Mouse (Mus musculus) ovary, postnatal 36 days (tissue): ENCODE measurements around the gene Kif24.

Experiments
- DNase-seq: peaks from one replicate; pipeline ENCODE4 v3.0.0; 2022; ENCODE audit warnings: low spot score, mixed read lengths

Gene Kif24

DNA sequence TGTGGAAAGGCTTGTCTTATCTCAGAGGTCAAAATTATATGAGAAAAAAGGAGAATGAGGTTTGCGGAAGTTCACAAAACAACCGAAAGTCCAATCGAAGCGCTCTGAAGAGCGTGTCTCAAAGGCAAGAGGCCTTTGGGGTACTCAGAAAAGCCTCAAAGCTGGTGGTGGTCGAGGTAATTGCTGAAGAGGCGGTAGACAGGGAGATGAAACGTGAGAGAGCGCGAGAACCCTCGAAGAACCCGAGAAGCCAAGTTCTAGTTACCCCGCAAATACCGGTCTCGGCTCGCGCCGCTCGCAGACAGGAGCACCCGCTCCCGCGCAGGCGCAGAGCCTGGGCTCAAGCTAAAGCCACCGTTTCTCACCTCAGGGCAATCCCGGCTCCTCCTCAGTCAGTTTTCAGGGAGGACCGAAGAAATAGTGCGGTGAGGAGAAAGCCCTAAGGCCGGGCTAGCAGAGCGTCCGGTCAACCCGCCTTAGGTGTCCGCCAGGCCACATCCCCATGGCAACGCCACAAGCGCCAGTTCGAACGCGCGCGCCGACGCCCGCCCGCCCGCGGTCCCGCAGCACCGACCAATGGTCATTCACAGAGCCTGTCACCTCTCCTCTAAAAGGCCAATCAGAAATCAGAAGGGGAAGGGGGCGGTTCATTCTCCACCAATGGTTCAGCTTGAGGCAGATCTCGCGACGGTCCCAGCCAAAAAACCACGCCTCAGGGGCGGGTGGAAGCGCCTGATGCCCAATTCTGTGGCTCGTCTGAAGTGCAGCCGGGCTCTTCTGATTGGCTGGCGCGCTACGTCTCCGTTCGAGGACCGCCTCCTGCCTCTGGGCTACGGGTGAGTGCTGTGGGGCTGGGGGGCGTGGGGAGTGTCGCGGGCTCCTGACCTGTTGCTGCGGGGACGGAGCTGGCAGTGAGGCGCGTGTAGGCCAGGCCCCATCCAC lies at the start of gene Kif24, which contains the start of gene Nudt2:
Gene Kif24, minus strand, starts transcription at position 543 of the 942 bp plus-strand sequence.
Gene Nudt2, plus strand, starts transcription at position 807 of the 942 bp plus-strand sequence.
- peak; percentile 95 for DNase-seq

DNA sequence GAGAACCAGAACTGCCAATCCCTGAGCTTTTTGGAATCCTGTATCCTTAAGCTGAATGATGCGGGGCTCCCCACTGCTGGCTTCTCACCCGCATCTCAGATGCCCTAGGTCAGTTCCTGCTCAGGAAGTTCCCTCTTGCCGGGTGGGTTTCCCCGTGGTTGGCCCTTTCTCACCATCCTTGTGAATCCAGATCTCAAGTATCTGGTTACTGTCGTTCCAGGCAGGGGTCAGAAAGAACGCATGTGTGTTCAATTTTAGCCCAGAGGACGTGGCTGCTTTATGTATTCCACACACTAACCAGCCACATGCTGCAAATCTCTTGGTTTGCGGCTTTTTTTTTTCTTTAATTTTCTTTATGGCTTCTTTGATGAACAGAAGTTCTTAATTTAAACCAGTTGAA lies 49.0 kb upstream of the Kif24 start:
- no peak for DNase-seq

DNA sequence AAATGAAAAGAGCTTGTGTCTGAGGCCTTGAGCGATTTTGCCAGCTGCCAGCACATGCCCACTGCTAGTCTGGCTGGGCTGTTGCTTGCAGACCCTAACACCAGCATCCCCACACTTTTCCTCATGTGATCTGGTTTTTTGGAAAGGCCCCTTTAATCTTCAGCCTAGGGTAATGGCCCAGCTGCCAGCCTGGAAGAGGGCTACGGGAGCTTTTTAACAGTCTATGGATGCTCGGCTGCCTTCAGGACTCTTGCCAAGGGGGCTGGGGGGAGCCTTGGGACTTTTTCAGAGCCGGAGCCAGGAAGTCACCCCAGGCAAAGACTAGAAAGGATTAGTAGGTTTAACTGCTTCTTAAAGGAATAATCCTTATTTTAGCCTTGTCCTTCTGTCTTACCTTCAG lies 48.6 kb upstream of the Kif24 start:
- no peak for DNase-seq

DNA sequence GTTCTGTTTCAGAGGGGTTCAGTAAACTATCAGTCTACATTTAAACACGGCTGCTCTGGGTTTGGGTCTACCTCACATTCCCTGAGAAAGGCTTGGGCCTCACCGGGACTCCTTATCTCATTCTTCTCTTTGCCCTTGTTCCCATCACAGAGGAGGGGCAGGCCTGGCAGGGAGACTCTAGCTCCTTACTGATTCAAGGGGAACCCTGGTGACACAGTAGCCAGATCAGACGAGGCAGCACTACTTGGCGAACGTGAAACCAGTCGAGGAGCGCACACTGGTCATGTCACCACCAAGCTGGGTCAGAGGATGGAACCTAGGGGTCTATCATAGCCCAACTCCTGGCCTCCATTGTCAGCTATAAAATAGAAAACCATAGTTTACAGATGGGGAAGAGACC lies 43.3 kb upstream of the Kif24 start:
- DNase-seq, result no peak

DNA sequence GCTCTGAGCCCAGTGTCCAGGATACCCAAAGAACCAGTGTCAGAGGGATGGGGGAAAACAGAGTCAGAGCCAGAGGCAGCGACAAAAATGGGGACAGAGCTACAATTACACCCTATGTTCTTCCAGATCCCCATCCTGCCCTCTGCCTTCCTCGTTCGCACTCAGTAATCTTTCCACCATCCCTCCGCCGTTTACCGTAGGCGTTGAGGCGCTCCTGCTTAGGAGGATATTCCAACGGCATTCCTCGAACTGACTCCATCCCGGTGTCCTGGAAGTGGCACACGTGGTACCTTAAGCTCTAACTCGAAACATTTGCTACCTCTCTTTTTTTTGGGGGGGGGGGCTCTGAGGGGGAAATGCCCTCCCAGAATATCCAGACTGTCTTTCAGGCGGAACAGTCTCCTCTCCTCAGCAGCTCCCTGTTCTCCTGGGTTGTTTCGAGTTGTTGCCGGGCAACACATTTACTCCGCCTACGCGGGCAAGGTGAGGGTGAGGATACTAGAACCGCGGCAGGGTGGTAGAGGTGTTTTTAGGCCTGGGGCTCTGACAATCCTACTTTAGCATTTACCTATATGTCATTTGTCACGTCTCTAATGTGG lies 42.7 kb upstream of the Kif24 start:
- DNase-seq, result no peak

DNA sequence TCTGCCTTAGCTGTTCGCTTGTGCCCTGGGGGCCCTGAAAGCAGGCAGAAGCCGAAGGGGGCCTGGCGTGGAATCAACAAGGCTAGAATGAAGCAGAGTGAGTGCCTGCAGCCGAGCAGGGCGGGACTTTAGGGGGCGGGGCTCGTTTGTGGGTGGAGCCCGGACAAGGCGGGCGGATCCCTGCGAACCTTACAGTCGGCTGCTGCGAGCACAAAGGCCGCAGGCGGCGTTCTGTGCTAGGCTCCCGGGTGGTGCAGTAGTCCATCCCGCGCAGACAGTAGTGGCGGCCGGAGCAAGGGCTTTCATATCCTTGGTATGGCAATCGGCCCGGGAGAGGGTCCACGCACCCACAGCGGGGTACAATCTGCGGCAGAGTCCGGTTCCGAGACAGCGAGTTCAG lies 42.2 kb upstream of the Kif24 start:
- DNase-seq, result peak; percentile 87

DNA sequence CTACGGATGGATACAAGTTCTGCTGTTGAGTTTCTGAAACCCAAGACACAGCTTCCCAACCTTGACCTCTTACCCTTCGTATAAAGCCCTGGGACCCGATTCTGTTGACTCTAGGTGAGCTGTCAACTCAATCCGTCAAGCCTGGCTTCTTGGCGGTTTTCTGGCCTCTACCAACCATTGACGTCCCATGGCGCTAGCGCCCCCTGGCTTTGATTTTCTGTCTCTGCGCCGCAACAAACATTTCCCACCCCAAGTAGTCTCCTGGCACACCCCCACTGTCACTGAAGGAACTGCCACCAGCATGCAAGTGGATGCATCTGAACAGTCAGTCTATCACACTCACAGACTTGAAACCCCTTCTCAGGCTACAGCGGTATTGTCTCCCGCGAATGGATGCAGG lies 41.5 kb upstream of the Kif24 start:
- DNase-seq, result peak; percentile 54

DNA sequence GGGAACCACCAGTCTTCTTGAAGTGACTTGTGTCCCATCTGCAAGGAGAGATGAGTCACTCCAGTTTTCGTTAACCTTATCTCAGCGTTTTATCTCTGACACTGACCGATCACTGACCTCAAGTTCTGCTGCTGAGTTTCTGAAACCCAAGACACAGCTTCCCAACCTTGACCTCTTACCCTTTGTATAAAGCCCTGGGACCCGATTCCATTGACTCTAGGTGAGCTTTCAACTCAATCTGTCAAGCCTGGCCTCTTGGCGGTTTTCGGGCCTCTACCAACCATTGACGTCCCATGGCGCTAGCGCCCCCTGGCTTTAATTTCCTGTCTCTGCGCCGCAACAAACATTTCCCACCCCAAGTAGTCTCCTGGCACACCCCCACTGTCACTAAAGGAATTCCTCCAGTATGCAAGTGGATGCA lies 40.5 kb upstream of the Kif24 start:
- no peak for DNase-seq

DNA sequence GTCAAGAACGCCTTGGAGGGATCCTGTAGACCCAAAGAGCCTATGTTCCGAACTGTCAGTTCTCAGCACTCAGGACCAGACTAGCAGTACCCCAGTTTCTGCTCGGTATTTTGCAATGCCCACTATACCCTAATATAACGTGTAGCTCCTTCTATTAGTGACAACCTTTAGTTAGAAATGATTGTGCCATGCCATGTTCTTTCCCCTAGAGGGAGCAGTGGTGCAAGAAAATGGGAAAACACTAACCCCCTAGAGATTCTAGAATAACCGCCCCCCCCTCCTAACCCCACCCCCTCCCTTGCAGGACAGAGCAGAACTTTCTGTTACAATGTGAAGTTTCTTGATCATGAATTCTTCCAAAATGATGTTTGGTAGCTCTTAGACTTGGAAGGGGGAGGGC lies 39.6 kb upstream of the Kif24 start:
- no peak for DNase-seq

DNA sequence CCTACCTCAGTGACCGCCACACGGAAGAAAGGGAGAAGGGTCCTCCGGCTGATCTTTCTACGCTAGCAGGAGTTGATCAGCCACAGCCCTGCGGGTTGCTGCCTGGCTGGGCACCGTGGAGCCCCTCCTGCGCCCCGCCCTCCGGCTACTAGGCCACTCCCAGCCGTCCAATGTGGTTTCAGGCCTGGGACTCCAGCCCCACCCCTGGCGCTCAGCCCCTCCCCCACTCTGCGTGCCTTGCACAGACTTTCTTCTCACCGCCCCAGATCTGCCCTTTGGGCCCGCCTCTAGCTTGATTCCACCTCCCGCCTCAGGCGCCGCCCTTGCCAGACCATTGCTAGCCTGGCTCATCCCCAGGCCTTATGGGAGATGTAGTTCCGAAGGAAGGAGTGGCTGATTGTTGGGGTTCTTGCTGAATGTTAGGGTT lies 38.3 kb upstream of the Kif24 start, which contains the start of gene AI464131:
Gene AI464131, minus strand, starts transcription at position 91 of the 427 bp plus-strand sequence.
- peak; percentile 97 for DNase-seq

DNA sequence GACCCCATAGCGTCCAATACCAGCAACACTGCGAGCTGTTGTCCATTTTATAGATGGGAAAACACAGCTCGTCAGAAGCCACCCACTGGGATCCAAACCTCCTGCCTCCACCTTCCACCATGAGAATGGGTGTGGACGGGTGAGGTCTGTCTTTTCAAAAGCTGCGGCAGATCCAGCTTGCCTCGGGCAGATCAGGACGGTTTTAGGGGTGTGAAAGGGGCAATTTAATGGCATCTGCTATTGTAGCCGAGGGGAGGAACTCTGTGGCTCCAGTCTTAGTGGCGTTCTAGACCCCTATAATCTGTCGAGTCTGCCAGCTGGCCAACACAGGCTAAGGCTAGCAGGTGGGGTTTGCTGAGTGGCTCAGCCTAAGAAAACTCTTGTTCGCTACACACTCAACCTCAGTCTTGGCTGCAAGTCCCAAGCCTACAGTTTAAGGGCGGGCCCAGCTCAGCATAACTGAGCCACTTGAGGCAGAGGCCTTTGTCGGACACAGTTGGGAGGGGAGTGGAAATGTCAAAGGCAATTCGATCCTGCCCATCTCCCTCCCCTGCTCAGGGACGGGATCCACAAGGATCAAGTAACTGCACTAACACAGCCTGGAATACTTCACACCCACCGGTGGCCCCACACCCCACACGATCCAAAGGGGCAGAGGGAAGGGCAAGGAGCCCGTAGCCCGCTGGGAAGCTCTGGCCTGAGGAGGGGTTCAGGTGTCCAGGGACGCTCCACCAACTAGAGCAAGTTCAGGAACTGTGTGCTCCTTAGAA lies 37.7 kb upstream of the Kif24 start:
- DNase-seq, result no peak

DNA sequence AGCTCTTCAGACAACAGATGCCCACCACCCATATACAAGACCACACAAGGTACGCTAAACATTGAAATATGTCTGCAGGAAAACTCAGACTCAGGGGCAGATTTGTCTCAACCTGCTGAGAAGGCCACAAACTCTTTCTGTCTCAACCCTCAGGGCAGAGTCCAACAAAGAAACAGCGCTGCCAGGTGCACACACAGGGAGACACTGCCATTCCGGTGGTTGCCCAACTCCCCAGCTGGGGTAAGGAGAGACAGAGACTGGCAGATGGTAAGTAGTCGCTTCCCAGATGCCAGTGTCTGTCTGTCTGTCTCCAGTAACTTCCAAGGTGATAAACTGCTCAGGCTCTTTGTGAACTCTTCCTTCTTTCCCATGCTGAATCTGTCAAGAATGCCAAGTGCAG lies 36.1 kb upstream of the Kif24 start:
- no peak for DNase-seq

DNA sequence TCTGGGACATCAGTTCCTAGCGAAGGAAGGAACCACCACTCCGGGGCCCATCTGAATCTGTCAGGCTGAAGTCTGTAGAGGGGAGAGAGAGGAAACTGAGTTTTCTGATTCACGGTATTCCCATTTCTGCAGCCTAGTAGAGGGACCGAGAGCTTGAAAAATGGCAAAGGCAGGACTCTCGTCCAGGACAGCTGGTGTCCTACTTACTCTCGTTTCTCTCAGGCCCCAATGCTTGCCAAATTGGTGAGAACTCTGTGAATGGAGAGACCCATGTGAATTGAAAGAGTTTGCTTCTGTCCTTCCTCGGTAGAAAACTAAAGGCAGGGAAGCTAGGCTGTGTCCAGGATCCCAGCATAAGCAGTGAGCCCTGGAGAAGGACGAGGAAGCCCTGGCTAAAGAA lies 34.9 kb upstream of the Kif24 start:
- no peak for DNase-seq

DNA sequence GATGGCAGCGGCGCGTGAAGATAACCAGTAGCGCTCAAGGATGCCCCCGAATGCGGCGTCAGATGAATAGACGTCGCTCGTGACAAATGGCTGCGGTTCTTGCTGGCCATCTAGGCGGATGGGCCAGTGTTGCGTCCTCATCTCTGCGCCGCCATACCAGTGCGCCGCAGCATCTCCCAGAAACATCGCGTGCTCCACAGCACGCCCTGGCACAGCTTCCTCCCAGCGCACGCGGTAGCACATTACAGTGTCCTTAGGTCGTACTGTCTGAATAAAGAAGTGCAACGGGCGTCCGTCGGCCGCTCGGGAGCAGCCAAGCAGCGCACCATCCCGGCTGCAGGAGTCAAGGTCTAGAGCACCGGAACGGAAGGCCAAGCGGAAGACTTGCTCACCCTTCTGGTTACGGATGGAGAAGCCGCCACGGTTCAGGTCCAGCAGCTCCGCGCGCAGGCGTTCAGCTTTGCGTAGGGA lies 34.3 kb upstream of the Kif24 start:
- DNase-seq, result no peak

DNA sequence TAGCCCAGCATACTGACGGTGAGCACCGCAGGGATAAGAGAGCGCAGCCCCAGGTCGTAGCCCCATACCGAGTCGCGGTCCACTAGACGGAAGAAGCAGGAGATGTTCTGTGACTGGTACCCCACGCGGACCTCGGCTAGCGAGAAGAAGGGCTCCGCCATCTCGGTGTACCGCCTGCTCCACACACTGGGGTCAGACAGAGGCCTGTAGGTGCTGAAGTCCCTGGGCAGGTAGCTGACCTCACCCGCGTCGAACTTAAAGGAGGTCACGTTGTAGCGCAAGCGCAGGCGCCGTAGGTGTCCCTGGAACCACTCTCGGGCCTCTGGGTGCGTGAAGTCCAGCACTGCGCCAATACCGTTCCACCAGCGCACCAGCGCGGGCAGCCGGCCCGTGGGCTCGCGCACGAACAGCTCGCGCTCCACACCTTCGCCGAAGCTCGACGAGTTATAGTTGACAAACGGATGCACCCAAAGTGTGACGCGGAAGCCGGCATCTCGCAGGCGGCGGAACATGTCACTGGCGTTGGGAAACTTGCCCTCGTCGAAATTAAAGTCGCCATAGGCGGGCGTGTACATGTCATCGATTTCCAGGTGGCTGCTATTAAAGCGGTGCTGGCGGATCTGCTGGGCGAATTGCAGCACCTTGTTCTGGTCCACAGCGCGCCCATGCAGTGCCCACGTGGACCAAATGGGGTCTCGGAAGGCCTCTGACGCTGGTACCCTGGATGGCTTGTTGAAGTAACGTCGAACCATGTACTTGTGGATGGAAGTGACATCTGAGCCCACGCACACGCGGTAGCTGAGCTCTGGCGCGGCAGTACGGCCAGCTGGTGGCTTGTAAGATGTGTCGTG lies 33.5 kb upstream of the Kif24 start:
- DNase-seq, result no peak

DNA sequence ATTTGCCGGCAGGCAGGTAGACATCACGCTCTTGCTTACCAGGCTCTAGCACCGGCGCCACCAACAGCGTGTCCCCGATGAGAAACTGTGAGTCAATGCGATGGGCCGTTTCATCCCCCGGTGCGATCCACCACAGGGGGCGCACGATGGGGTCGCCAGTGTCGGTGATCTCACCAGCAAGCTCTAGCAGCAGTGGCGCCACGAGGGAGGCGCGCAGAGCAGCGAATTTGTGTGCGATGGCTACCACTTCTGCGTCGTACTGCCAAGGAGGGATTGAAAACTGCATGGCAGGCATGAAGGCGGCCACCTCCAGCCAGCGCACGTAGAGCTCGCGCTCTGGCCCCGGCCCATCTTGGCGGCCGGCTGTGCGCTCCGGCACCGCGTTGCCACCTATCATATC lies 32.9 kb upstream of the Kif24 start:
- no peak for DNase-seq

DNA sequence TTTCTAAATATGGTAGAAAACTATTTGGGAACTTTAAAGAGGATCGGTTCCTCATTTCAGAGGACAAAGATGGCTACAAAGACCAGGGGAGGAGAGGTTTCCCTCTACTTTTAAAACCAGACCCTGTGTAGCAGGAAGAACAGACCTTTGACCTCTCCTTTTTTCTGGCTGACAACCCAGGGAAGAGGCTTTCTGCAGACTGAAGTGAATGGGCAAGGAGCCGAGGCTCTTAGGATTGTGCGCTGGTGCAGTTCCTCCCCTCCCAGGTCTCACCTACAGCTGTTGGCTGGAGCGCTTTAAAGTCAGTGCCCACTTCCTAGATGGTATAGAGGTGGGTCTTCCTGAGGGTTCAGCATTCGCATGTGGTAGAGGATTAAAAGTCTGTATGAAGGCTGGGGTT lies 32.4 kb upstream of the Kif24 start:
- no peak for DNase-seq

DNA sequence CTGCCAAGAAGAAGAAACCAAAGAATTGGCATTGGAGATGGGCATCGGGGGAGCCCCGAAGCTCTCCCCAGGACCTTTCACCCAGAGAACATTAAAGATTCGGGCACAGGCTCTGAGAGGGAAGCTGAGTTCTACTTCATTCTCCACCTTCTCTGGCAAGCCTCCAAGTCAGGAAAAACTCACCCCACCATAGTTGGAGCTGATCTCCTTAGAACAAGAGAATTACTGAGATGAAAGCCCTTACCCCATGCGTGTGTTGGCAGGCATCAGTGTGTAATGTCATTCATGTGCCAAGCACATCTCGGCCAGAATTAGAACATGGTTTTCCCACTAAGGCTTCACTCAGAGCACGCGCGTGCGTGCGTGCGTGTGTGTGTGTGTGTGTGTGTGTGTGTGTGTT lies 31.2 kb upstream of the Kif24 start:
- DNase-seq, result no peak

DNA sequence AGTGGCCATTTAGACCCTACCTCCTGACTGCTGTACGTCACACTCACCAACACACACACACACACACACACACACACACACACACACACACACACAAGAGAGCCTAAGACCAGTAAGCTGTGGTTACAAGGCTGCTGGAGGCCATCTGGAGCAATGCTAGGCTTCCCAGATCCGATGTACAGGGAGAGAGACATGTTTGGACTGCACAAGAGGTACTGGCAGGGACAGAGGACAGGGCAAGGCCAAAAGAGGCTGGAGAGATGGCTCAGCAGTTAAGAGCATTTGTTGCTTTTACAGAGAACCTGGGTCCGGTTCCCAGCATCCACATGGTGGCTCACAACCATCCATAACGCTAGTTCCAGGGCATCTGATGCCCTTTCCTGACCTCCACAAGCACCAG lies 30.4 kb upstream of the Kif24 start:
- DNase-seq, result no peak

DNA sequence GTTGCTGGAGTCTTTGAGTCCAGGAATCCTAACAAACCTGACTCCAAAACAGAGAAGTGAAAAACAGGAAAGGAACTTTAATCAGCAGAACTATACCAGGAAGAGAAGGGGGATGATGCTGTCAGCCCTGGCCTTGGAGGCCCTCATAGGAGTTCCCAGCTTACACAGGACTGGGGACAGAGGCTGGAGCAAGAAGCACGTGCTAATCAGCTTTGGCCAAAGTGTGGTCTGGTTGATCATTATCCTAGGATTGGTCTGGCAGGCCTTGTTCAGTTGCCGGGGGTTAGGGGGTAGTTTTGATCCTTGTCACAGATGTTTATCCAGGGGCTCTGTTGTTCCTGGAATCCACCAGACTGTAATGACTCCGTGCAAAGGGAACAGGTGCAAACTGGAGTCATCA lies 29.7 kb upstream of the Kif24 start:
- DNase-seq, result no peak

DNA sequence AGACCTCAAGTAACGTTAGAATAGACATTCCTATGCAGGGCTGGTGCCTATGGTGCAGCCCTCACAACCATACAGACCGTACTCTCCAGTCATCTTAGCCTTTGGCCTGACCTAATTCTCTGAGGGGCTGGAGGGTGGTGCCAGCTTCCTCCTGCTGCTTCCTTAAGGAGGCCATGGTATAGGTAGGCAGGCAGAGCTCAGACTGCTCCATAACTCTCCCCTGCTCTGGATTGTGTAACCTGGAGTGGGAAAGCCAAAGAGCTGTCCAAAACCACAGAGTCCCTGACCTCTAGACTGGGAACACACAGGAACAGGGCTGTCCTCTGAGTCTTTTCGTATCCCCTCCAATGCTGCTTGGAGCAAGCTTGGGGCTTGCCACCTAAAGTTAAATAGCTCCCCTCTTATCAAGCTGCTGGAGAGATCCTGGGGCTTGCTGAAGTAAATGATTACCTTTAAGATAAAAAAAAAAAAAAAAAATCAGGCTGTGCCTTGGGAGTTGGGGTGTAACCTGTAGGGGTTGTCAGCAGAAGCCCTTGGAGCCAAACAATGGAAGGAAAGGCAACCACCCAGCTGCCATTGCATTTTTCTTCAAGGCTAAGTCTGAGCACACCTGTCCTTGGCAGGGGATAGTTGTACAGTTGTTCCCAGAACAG lies 28.9 kb upstream of the Kif24 start:
- no peak for DNase-seq
